Mouse (Mus musculus): Measurements from ENCODE around the gene Pdzrn3.

Pdzrn3 gene

GRCm38 (mm10) chr6:101287566-101288173 lies 90.0 kb downstream of the Pdzrn3 start:
- no peak for DNase-seq

GRCm38 (mm10) chr6:101287077-101287476 lies 90.6 kb downstream of the Pdzrn3 start:
- no peak for DNase-seq

GRCm38 (mm10) chr6:101284368-101284955 lies 93.2 kb downstream of the Pdzrn3 start:
- DNase-seq: no peak

GRCm38 (mm10) chr6:101283891-101284290 lies 93.8 kb downstream of the Pdzrn3 start:
- no peak for DNase-seq

- DNase-seq: no peak
Measured at GRCm38 (mm10) chr6:101281644-101282043, 96.1 kb downstream of the Pdzrn3 start.

GRCm38 (mm10) chr6:101280811-101281218 lies 96.9 kb downstream of the Pdzrn3 start:
- DNase-seq: no peak

- DNase-seq: no peak
Measured at GRCm38 (mm10) chr6:101278286-101278932, 99.3 kb downstream of the Pdzrn3 start.

- DNase-seq: no peak
Measured at GRCm38 (mm10) chr6:101276261-101276660, 101.4 kb downstream of the Pdzrn3 start.

- no peak for DNase-seq
Measured at GRCm38 (mm10) chr6:101275806-101276205, 101.9 kb downstream of the Pdzrn3 start.

- no peak for DNase-seq
Measured at GRCm38 (mm10) chr6:101274846-101275245, 102.9 kb downstream of the Pdzrn3 start.

GRCm38 (mm10) chr6:101272256-101272655 lies 105.4 kb downstream of the Pdzrn3 start:
- DNase-seq: no peak

- no peak for DNase-seq
Measured at GRCm38 (mm10) chr6:101271378-101272135, 106.1 kb downstream of the Pdzrn3 start.

- no peak for DNase-seq
Measured at GRCm38 (mm10) chr6:101270095-101270826, 107.4 kb downstream of the Pdzrn3 start.

GRCm38 (mm10) chr6:101269335-101270094 lies 108.2 kb downstream of the Pdzrn3 start:
- no peak for DNase-seq

- DNase-seq: no peak
Measured at GRCm38 (mm10) chr6:101268266-101268665, 109.4 kb downstream of the Pdzrn3 start.

- peak; percentile 32 for DNase-seq
Measured at GRCm38 (mm10) chr6:101266787-101267186, 110.9 kb downstream of the Pdzrn3 start.

- no peak for DNase-seq
Measured at GRCm38 (mm10) chr6:101263544-101263943, 114.2 kb downstream of the Pdzrn3 start.

- peak; percentile 8 to 43 for DNase-seq
Measured at GRCm38 (mm10) chr6:101261513-101261912, 116.2 kb downstream of the Pdzrn3 start.

- no peak for DNase-seq
Measured at GRCm38 (mm10) chr6:101259411-101259810, 118.3 kb downstream of the Pdzrn3 start.

GRCm38 (mm10) chr6:101257418-101257817 lies 120.3 kb downstream of the Pdzrn3 start:
- DNase-seq: no peak

GRCm38 (mm10) chr6:101254652-101255051 lies 123.0 kb downstream of the Pdzrn3 start:
- no peak for DNase-seq
